Mouse (Mus musculus): ENCODE data around the gene Rpl5. TPM values are rescaled to one million over a fixed set of nuclear protein-coding genes. Genes with fewer than 3 reads are reported as not detected.

The Rpl5 gene
- polyA plus RNA-seq, 2 experiments = 66.4 to 273 TPM

- Histone ChIP-seq H3K27me3 (ENCODE audit: control insufficient read depth, insufficient read depth, low read length) (no peaks in the 10 kb centered on the region), H3K4me1 (ENCODE audit: control insufficient read depth, insufficient read depth, low read length) (no peaks in the 10 kb centered on the region), H3K9ac (ENCODE audit: low read depth, low read length, severe bottlenecking) (no peak overlapping the region), H3K9me3 (ENCODE audit: control insufficient read depth, low read length) (no peaks in the 10 kb centered on the region), H3K27ac (replicated peaks; ENCODE audit: low read depth, low read length) (no peak overlapping the region), H3K36me3 (ENCODE audit: control insufficient read depth, insufficient read depth, low read length) (no peaks in the 10 kb centered on the region), H3K4me2 (replicated peaks; ENCODE audit: low read depth, low read length, severe bottlenecking) (no peak overlapping the region), H3K4me3 (replicated peaks; ENCODE audit: low read length) (no peak overlapping the region)
- no peak for TF ChIP-seq POLR2A (IDR thresholded peaks at IDR 0.05; ENCODE audit: borderline replicate concordance, extremely low read depth, insufficient read depth, insufficient read length)
- WGBS = 75% methylated on average over 1 of the region's 1 CpGs
- ATAC-seq (ENCODE audit: low FRiP score, low read depth) (no peak), DNase-seq (ENCODE audit: low spot score) (no peak)
Measured at GRCm38 (mm10) chr5:107896265-107896664, 4.0 kb upstream of the Rpl5 start.

DNA sequence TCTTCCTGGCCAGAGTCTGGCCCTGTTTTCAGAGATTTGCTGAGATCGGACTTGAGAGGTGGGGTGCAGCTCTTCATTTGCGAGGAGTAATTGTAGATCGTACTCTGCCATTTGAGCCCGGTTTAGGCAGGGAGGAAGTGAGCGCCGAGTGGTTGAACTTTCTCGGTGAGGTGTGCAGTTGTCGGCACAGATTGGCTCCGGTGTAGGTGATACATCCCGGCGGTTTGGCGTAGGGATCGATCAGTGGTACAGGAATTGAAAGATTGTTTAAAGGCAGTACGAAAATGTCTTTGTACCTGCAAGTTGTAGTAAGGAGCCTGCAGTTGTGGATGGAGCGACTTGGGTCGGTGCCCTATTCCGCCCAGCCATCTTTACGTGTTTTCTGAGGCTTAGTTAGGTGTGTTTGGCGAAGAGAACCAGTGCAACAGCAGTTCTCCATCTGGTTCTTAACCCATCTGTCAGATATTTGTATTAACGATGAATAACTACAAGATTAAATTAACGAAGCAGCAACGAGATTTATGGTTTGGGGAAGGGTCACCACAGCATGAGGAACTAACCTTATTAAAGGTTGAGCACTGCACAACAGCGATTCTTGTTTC, 813 bp downstream of the Rpl5 start:
- peak overlapping the region; percentile 99 for H3K4me3 ChIP-seq (replicated peaks; ENCODE audit: low read length)
- ATAC-seq (ENCODE audit: low FRiP score, low read depth) = peak; percentile 13; the same call in 1 of the 2 replicates
- H3K4me1 ChIP-seq (ENCODE audit: control insufficient read depth, insufficient read depth, low read length) = 0 out of 2 replicates have a peak, but pooled peaks cover 3% of the 10 kb centered on the region
- peak overlapping the region; percentile 89 for H3K27ac ChIP-seq (replicated peaks; ENCODE audit: low read depth, low read length)
- H3K27me3 ChIP-seq (ENCODE audit: control insufficient read depth, insufficient read depth, low read length) = no peaks in the 10 kb centered on the region
- peak overlapping the region; percentile 72 for H3K4me2 ChIP-seq (replicated peaks; ENCODE audit: low read depth, low read length, severe bottlenecking)
- no peaks in the 10 kb centered on the region for H3K9me3 ChIP-seq (ENCODE audit: control insufficient read depth, low read length)
- peaks cover 41% of the 10 kb centered on the region for H3K36me3 ChIP-seq (ENCODE audit: control insufficient read depth, insufficient read depth, low read length)
- TF ChIP-seq POLR2A (IDR thresholded peaks at IDR 0.05; ENCODE audit: borderline replicate concordance, extremely low read depth, insufficient read depth, insufficient read length) = no peak
- peak overlapping the region; percentile 99 for H3K9ac ChIP-seq (ENCODE audit: low read depth, low read length, severe bottlenecking)
- WGBS = under 1% methylated on average over 23 of the region's 23 CpGs
- no peak for DNase-seq (ENCODE audit: low spot score)

GRCm38 (mm10) chr5:107904325-107904724, 4.0 kb downstream of the Rpl5 start:
- ATAC-seq (ENCODE audit: low FRiP score, low read depth) (no peak), DNase-seq (ENCODE audit: low spot score) (no peak)
- Histone ChIP-seq H3K9me3 (ENCODE audit: control insufficient read depth, low read length) (no peaks in the 10 kb centered on the region), H3K4me1 (ENCODE audit: control insufficient read depth, insufficient read depth, low read length) (0 out of 2 replicates have a peak, but pooled peaks cover 3% of the 10 kb centered on the region), H3K27ac (replicated peaks; ENCODE audit: low read depth, low read length) (no peak overlapping the region), H3K4me3 (replicated peaks; ENCODE audit: low read length) (no peak overlapping the region), H3K4me2 (replicated peaks; ENCODE audit: low read depth, low read length, severe bottlenecking) (no peak overlapping the region), H3K36me3 (ENCODE audit: control insufficient read depth, insufficient read depth, low read length) (peaks cover 72% of the 10 kb centered on the region), H3K9ac (ENCODE audit: low read depth, low read length, severe bottlenecking) (no peak overlapping the region), H3K27me3 (ENCODE audit: control insufficient read depth, insufficient read depth, low read length) (no peaks in the 10 kb centered on the region)
- 74% methylated on average over 3 of the region's 3 CpGs for WGBS
- no peak for TF ChIP-seq POLR2A (IDR thresholded peaks at IDR 0.05; ENCODE audit: borderline replicate concordance, extremely low read depth, insufficient read depth, insufficient read length)

GRCm38 (mm10) chr5:107908514-107909110, 8.3 kb downstream of the Rpl5 start:
- Histone ChIP-seq H3K4me3 (replicated peaks; ENCODE audit: low read length) (no peak overlapping the region), H3K4me1 (ENCODE audit: control insufficient read depth, insufficient read depth, low read length) (no peaks in the 10 kb centered on the region), H3K36me3 (ENCODE audit: control insufficient read depth, insufficient read depth, low read length) (peaks cover 65% of the 10 kb centered on the region), H3K9ac (ENCODE audit: low read depth, low read length, severe bottlenecking) (no peak overlapping the region), H3K9me3 (ENCODE audit: control insufficient read depth, low read length) (no peaks in the 10 kb centered on the region), H3K27ac (replicated peaks; ENCODE audit: low read depth, low read length) (no peak overlapping the region), H3K27me3 (ENCODE audit: control insufficient read depth, insufficient read depth, low read length) (no peaks in the 10 kb centered on the region), H3K4me2 (replicated peaks; ENCODE audit: low read depth, low read length, severe bottlenecking) (no peak overlapping the region)
- no peak for DNase-seq (ENCODE audit: low spot score)
- TF ChIP-seq POLR2A (IDR thresholded peaks at IDR 0.05; ENCODE audit: borderline replicate concordance, extremely low read depth, insufficient read depth, insufficient read length) = no peak
- no peak for ATAC-seq (ENCODE audit: low FRiP score, low read depth)
- WGBS = 88% methylated on average over 2 of the region's 2 CpGs

DNA sequence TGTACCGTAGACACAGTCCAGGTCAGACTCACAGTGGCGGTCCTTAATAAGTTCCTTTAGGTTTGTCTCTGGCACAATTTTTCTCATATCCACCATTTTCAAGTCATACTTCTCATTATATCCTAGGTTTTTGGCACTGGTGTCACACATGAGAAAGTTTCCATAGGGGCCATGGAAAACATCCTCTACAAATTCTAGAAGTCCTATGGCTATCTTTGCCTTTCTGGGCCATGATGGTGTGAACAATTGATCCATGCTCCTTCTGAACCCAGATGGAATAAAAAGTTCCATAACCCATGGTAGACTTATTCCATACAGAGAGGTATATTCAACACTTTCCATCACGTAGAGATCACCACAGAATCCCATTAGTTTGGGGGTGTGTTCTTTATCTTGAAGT, 9.4 kb downstream of the Rpl5 start:
- DNase-seq (ENCODE audit: low spot score) (no peak), ATAC-seq (ENCODE audit: low FRiP score, low read depth) (0 out of 2 replicates have a peak, but pooled peaks have one; percentile 10)
- H3K36me3 ChIP-seq (ENCODE audit: control insufficient read depth, insufficient read depth, low read length) = peaks cover 56% of the 10 kb centered on the region
- no peak for TF ChIP-seq POLR2A (IDR thresholded peaks at IDR 0.05; ENCODE audit: borderline replicate concordance, extremely low read depth, insufficient read depth, insufficient read length)
- H3K4me2 ChIP-seq (replicated peaks; ENCODE audit: low read depth, low read length, severe bottlenecking) = no peak overlapping the region
- no peaks in the 10 kb centered on the region for H3K27me3 ChIP-seq (ENCODE audit: control insufficient read depth, insufficient read depth, low read length)
- 81% methylated on average over 3 of the region's 3 CpGs for WGBS
- H3K9me3 ChIP-seq (ENCODE audit: control insufficient read depth, low read length) = no peaks in the 10 kb centered on the region
- H3K27ac ChIP-seq (replicated peaks; ENCODE audit: low read depth, low read length) = no peak overlapping the region
- no peak overlapping the region for H3K9ac ChIP-seq (ENCODE audit: low read depth, low read length, severe bottlenecking)
- no peaks in the 10 kb centered on the region for H3K4me1 ChIP-seq (ENCODE audit: control insufficient read depth, insufficient read depth, low read length)
- no peak overlapping the region for H3K4me3 ChIP-seq (replicated peaks; ENCODE audit: low read length)

Data from limb, embryonic 14.5 days (tissue).